Mouse (Mus musculus) lung, embryonic 14.5 days (tissue): ENCODE measurements around the gene Tmem44. TPM values are rescaled to one million over a fixed set of nuclear protein-coding genes. Genes with fewer than 3 reads are reported as not detected.

Experiments used
- ATAC-seq: fragments of 200-750 bp; cut with Nextera tagmentation; 2 replicates; pipeline ENCODE4 v1.8.0; 2017; ENCODE audit warnings: mild to moderate bottlenecking, moderate TSS enrichment, moderate library complexity; ENCODE audit not compliant: insufficient read depth
- DNase-seq: peaks from one replicate; pipeline ENCODE4 v3.0.0-alpha.2; 2015
- H3K27ac ChIP-seq: fragments of 300-500 bp; sonication (generic); 2 replicates; pipeline ENCODE4 v1.5.1; 2014; ENCODE audit warnings: low read depth, mild to moderate bottlenecking, moderate library complexity
- H3K27me3 ChIP-seq: fragments of 300-500 bp; sonication (generic); 2 replicates; pipeline ENCODE4 v1.6.1; 2014; ENCODE audit warnings: low read length, control low read depth; ENCODE audit not compliant: insufficient read depth
- H3K36me3 ChIP-seq: fragments of 300-500 bp; sonication (generic); 2 replicates; pipeline ENCODE4 v1.6.1; 2014; ENCODE audit warnings: control low read depth; ENCODE audit not compliant: insufficient read depth
- H3K4me1 ChIP-seq: fragments of 300-500 bp; sonication (generic); 2 replicates; pipeline ENCODE4 v1.6.1; 2014; ENCODE audit warnings: antibody characterized with exemption, control low read depth; ENCODE audit not compliant: insufficient read depth
- H3K4me2 ChIP-seq: fragments of 300-500 bp; sonication (generic); 2 replicates; pipeline ENCODE4 v1.6.1; 2014; ENCODE audit warnings: mild to moderate bottlenecking
- H3K4me3 ChIP-seq: fragments of 300-500 bp; sonication (generic); 2 replicates; pipeline ENCODE4 v1.5.1; 2014; ENCODE audit warnings: low read depth, low read length
- H3K9ac ChIP-seq: fragments of 300-500 bp; sonication (generic); 2 replicates; pipeline ENCODE4 v1.6.1; 2014
- H3K9me3 ChIP-seq: fragments of 300-500 bp; sonication (generic); 2 replicates; pipeline ENCODE4 v1.6.1; 2016; ENCODE audit warnings: low read depth, low read length, control low read depth
- CTCF ChIP-seq: IDR thresholded peaks from 2 replicates; pipeline ENCODE4 v1.5.1; 2016; ENCODE audit warnings: antibody characterized with exemption, low read depth
- WGBS: fragments of 180-500 bp; shearing (Covaris S2); extraction: QIAGEN DNeasy Blood & Tissue Kit; methylation state at CpG from one replicate; pipeline ENCODE4 v1.1.7; 2014; 5-methylcytosine and 5-hydroxymethylcytosine counted together
- polyA plus RNA-seq: library from polyadenylated mRNA; unstranded; fragments of >200 nt; fragmentation: Nextera tagmentation; extraction: Ambion mirVana; gene quantifications from 2 replicates; pipeline ENCODE4 v1.2.1, GENCODE M21; 2014

The Tmem44 gene
- polyA plus RNA-seq, 1 experiment from 2014 or later, result 27.1 TPM

DNA sequence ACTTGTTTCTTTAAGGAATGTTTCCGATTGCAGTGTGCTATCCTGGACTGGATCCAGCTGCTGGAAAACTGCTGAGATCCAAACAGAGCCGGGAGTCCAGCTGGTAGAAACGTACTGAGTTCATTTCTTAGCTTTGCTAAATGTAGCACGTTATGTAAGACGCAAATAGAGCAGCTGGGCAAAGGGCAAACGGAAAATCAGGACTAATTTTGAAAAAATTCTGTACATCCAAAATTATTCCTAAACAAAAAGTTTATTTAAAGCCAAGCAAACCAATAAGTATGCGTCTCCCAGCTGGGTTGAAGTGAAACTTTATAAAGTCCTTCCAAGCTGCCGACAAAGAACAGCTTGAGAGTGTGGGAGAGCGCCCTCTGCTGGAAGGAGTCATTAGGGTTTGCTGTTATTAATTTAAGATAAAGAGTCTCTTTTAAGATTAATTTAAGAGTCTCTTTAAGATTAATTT, 30.2 kb downstream of the Tmem44 start:
- no peak overlapping the region for H3K27ac ChIP-seq
- ATAC-seq, result no peak
- H3K9me3 ChIP-seq, result no peaks in the 10 kb centered on the region
- H3K4me2 ChIP-seq, result peak overlapping the region; percentile 49
- H3K9ac ChIP-seq, result no peak overlapping the region
- H3K27me3 ChIP-seq, result no peaks in the 10 kb centered on the region
- TF ChIP-seq CTCF, result peak; percentile 86
- H3K4me1 ChIP-seq, result peaks cover 7% of the 10 kb centered on the region; the same call in 1 of the 2 replicates
- H3K4me3 ChIP-seq, result no peak overlapping the region
- H3K36me3 ChIP-seq, result peaks cover 13% of the 10 kb centered on the region; the same call in 1 of the 2 replicates
- WGBS, result 12% methylated on average over 9 of the region's 9 CpGs
- peak; percentile 94 for DNase-seq

DNA sequence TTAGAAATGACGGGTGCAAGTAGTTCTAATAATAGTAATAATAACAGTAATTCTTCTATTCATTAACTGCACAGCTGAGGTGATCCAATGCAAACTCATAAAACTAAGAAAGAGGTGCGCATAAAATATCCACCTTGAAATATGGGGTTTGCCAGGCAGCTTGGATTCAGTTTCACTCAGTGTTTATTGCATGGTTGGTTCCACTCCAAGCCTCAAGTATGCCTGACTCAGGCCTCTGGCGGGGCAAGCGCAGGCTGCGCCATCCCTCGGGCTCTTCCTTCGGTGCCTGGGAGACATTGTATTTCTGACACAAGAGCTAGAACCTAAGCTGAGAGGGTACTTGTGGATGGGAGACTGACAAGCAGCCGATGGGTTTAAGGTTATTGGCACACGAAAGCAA, 32.0 kb downstream of the Tmem44 start:
- Histone ChIP-seq H3K4me3 (no peak overlapping the region), H3K9ac (no peak overlapping the region), H3K36me3 (peaks cover 8% of the 10 kb centered on the region; the same call in 1 of the 2 replicates), H3K4me2 (no peak overlapping the region), H3K27ac (no peak overlapping the region), H3K9me3 (no peaks in the 10 kb centered on the region), H3K27me3 (no peaks in the 10 kb centered on the region), H3K4me1 (peaks cover 9% of the 10 kb centered on the region)
- ATAC-seq, result no peak
- no peak for DNase-seq
- WGBS, result 66% methylated on average over 9 of the region's 9 CpGs
- TF ChIP-seq CTCF, result no peak

DNA sequence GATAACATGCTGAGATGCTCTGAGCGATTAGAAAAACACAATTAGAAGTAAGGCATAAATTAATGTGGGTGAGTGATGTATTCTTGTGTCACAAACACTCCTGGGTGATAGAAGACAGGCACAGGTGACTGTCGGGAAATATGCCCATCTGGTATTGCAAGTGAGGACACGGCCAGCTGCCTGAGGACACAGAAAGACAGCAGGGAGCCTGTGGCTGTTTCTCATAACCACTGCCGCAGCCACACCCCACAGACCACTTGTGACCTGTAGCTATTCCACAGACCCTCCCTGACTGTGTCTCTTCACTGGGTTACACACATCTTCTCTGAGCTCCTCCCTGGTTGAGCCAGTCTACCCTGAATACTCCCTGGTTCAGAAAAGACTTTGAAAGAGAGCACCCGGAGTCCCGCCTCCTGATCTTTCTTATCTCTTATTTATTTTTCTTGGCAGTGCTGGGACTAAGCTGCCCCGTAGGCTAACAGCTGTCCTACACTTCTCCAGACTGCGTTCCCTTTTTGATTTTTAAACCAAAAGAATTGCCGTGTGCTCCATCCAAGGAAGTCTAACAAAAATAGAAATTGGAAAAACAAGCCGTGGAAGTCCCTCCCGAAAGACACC, 32.9 kb downstream of the Tmem44 start:
- peaks cover 8% of the 10 kb centered on the region; the same call in 1 of the 2 replicates for H3K36me3 ChIP-seq
- peak overlapping the region; percentile 21 for H3K4me2 ChIP-seq
- 13% methylated on average over 11 of the region's 11 CpGs for WGBS
- no peaks in the 10 kb centered on the region for H3K27me3 ChIP-seq
- no peak for TF ChIP-seq CTCF
- no peak for ATAC-seq
- H3K4me3 ChIP-seq, result no peak overlapping the region
- H3K4me1 ChIP-seq, result peaks cover 14% of the 10 kb centered on the region
- H3K9me3 ChIP-seq, result no peaks in the 10 kb centered on the region
- DNase-seq, result peak; percentile 68
- 0 out of 2 replicates have a peak overlapping the region, but pooled peaks have one; percentile 8 for H3K27ac ChIP-seq
- 0 out of 2 replicates have a peak overlapping the region, but pooled peaks have one; percentile 3 for H3K9ac ChIP-seq

DNA sequence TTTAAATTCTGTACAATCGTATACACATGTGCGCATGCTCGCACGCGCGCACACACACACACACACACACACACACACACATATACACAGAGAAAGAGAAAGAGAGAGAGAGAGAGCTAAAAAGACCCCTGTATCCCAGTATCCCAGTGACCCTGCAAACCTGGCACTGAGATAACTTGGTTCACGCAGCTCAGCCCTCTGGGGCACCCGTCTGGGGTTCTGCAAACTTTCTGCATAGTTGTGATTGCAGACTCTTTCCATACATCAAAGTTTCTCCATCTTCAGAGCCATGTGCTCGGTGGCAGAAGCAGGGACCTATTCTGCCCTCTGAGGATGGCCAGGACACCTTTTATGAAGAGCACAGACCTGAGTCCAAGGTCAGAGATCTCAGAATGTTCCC, 33.6 kb downstream of the Tmem44 start:
- no peak for TF ChIP-seq CTCF
- Histone ChIP-seq H3K4me3 (no peak overlapping the region), H3K36me3 (0 out of 2 replicates have a peak, but pooled peaks cover under 1% of the 10 kb centered on the region), H3K9me3 (no peaks in the 10 kb centered on the region), H3K9ac (no peak overlapping the region), H3K27ac (no peak overlapping the region), H3K4me2 (no peak overlapping the region), H3K27me3 (no peaks in the 10 kb centered on the region), H3K4me1 (peaks cover 19% of the 10 kb centered on the region)
- no peak for ATAC-seq
- DNase-seq, result no peak
- 88% methylated on average over 9 of the region's 9 CpGs for WGBS

DNA sequence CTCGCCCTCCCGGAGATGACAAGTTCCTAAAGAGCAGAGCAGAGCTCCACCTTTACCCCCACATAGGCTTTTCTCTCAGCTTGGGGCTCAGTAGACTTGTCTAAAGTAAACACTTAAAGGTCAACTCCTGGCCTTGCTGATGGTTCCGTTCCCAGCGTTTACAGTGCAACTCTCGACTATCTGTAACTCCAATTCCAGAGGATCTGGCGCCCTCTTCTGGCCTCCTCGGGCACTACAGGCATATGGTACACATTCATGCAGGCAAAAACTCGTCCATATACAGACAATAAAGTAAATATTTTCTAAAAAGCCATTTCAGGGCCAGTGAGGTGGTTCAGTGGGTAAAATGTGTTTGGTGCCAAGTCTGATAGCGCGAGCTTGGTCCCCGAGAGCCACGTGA, 35.2 kb downstream of the Tmem44 start:
- no peak overlapping the region for H3K4me2 ChIP-seq
- no peaks in the 10 kb centered on the region for H3K27me3 ChIP-seq
- H3K4me1 ChIP-seq, result peaks cover 26% of the 10 kb centered on the region
- WGBS, result 65% methylated on average over 12 of the region's 12 CpGs
- H3K27ac ChIP-seq, result no peak overlapping the region
- TF ChIP-seq CTCF, result peak; percentile 61
- H3K9ac ChIP-seq, result no peak overlapping the region
- no peak overlapping the region for H3K4me3 ChIP-seq
- DNase-seq, result peak; percentile 46
- ATAC-seq, result no peak
- H3K9me3 ChIP-seq, result no peaks in the 10 kb centered on the region
- H3K36me3 ChIP-seq, result no peaks in the 10 kb centered on the region

DNA sequence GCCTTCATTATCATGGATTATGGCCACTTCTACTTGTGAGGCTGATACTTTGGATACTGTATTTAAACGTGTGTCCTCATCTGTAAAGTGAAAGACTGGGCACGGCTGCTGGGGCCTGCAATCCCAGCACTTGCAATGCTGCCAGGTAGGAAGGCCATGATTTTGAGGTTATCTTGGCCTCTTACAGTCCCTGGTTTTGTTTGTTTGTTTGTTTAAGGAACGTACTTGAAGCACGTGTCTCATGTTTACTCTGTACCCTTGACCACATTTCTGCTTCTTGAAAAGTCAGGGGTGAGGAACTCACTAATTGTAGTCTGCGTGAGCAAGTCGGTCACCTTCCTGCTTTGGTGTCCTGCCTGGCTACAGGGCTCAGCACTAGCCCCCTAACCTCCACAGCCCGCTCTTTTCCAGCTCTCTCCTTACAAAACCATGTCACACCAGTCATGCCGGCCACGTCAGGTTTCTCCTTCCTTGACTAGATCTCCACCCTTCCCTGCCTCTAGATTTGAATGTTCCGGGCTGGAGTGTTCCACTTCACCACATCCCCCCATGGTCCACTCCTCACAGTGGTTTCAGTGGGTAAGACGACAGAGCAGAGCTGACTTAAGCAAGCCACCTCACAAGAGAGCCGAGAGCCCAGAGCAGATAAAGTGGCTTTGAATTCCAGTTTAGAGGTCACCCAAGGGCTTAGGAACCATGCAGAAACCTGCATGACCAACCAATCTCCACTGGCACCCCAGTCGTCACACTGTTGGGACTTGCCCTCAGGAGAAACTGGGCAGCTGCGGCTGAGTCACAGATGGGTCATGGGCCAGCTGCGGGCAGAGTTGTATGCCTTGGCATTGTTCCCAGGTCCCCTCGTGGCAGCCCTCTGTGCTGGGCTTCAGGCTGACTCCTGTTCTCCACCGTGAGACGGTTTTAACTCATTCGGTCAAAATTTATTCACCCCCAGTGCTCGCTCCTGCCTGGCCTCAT, 37.3 kb downstream of the Tmem44 start:
- H3K4me2 ChIP-seq, result no peak overlapping the region
- no peak overlapping the region for H3K9ac ChIP-seq
- WGBS, result 58% methylated on average over 20 of the region's 20 CpGs
- no peaks in the 10 kb centered on the region; the same call in 1 of the 2 replicates for H3K27me3 ChIP-seq
- no peaks in the 10 kb centered on the region for H3K9me3 ChIP-seq
- no peak overlapping the region for H3K4me3 ChIP-seq
- TF ChIP-seq CTCF, result no peak
- H3K27ac ChIP-seq, result no peak overlapping the region
- ATAC-seq (no peak), DNase-seq (peak; percentile 41)
- peaks cover 26% of the 10 kb centered on the region for H3K4me1 ChIP-seq
- no peaks in the 10 kb centered on the region for H3K36me3 ChIP-seq
